Mouse (Mus musculus): ENCODE measurements around the gene Cldn11.

The Cldn11 gene

DNA sequence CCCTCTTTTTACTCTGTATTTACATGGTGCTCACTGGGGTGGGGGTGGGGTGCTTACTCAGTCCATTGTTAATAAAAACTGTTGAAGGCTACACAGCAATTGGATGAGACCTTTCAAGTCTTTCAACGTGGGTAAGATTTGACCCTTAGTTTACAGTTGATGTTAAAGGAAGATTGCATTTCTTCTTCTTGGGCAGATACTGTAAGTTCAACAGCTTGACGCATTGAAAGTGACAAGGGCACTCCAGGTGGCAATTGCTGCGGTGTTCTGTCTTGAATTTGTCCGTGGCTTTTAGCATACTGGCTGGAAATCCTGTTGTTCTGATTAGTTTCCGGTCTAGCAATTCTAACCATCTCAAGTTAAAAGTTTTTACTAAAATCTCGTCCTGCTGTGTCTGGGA lies 11.6 kb downstream of the Cldn11 start:
- DNase-seq (ENCODE audit: low spot score) = no peak

GRCm38 (mm10) chr3:31162860-31163259 lies 13.1 kb downstream of the Cldn11 start:
- no peak for DNase-seq (ENCODE audit: low spot score)

DNA sequence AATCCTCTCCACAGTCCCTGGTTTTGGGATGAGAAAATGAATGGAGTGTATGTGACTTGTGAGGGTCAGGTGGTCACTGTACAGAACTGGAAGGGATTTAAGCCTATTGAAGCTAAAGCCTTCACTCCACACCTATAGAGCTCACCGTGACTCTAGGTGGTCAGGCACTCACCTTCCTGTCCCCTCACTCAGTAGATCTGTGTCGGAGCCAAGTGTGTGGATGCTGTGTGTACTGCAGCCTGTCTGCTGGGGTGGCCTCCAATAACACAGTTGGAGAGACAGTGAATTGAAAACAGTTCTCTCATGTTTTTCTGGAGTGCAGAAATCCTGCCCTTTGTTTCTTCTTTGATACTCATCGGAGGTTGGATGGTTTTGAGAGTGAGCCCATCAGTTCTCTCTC lies 16.1 kb downstream of the Cldn11 start:
- DNase-seq (ENCODE audit: low spot score) = no peak

GRCm38 (mm10) chr3:31166365-31166871 lies 16.7 kb downstream of the Cldn11 start:
- no peak for DNase-seq (ENCODE audit: low spot score)

GRCm38 (mm10) chr3:31190342-31190741 lies 40.6 kb downstream of the Cldn11 start:
- no peak for DNase-seq (ENCODE audit: low spot score)

- no peak for DNase-seq (ENCODE audit: low spot score)
Observed at GRCm38 (mm10) chr3:31191402-31191801, 41.7 kb downstream of the Cldn11 start.

GRCm38 (mm10) chr3:31199162-31199877 lies 49.6 kb downstream of the Cldn11 start:
- DNase-seq (ENCODE audit: low spot score) = no peak

DNA sequence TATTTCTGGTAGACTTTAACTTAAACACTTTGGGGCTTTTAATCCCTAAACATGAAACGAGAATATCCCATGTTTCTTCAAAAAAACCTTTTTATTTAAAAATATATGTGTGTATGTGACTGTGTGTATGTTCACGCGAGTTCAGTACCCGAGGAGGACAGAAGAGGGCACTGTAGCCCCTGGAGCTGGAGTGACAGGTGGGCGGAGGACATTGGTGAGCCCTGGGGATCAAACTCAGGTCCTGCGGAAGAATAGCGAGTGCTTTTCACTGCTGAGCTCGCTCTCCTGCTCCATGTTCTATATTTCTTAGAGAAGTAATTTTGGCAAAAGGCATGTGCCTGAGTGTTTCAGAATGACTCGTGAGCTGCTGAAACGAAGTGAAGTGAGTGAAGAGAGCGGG lies 54.2 kb downstream of the Cldn11 start:
- DNase-seq (ENCODE audit: low spot score) = no peak

- no peak for DNase-seq (ENCODE audit: low spot score)
Observed at GRCm38 (mm10) chr3:31205167-31205566, 55.4 kb downstream of the Cldn11 start.

DNA sequence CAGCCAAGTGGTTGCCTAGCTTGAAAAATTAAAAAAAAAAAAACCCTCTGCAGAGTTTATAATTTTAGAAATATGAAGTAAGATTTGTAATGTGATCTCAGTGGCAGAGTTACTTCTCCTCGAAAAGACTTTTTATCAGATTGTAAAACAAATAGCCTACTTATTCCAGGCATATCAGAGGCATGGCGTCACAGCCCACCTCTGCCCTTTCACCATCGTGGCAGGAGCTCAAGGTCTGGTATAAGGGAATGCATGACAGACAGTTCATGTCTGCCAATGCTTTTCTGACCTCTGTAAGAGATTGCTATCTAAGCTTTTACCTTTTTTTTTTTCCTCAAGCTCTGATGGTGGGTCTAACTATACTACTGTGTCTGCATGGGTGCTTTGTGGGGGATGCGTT lies 58.3 kb downstream of the Cldn11 start:
- DNase-seq (ENCODE audit: low spot score) = no peak

GRCm38 (mm10) chr3:31208458-31208994 lies 58.8 kb downstream of the Cldn11 start:
- no peak for DNase-seq (ENCODE audit: low spot score)

DNA sequence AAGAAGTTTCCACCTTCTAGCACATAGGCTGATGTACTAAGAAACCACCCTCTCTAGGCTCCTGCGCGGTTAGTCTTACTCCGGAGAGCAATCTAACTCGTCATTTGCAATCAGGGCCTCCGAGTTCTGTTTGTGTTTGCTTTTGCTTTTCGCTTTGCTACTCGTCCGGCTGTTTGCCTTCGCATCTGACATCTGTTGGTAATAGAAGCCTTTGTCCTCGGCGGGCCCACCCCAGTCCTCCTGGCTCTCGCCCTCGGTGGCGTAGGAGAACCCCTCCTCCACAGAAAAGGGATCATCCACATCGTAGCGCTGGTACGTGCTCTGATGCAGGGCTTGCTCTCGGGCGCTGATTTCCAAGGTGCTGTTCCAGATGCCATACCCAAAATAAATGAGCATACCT lies 59.3 kb downstream of the Cldn11 start:
- no peak for DNase-seq (ENCODE audit: low spot score)

DNA sequence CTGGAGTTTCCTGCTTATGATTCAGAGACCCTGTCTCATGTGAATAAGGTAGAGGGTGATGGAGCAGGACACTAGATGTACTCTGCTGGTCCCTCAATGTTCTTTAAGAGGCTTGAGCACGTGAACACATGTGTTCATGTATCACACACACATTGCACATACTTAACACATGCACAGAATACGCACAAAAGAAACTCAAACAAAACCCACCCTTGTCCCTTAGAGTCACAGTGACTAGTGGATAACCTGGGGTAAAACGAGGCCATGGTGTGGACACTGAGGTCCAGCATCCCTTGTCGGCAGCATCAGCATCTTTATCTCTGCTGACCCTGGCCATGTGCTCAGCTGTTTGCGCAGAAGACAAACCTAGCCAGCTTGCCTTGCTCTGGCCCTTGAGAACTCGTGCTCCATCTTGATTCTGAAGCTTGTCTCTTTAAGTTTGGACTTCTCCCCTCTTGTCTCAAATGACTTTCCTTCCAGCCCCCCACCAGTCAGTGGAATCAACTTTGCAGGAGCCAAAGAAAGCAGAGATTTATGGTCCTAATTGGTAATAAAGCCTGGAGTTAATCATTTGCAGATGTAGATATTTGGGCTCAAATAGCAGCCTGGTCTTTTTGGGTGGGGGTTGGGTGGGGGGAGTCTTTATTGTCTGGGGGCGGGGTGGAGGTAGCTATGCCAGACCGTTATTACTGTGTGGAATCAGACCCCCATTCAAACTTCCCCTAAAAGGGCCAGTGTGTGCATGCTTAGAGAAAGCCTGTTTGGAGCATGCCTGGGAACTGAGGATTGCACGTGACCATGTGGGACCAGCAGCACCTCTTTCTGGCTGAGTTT lies 62.7 kb downstream of the Cldn11 start:
- no peak for DNase-seq (ENCODE audit: low spot score)

DNA sequence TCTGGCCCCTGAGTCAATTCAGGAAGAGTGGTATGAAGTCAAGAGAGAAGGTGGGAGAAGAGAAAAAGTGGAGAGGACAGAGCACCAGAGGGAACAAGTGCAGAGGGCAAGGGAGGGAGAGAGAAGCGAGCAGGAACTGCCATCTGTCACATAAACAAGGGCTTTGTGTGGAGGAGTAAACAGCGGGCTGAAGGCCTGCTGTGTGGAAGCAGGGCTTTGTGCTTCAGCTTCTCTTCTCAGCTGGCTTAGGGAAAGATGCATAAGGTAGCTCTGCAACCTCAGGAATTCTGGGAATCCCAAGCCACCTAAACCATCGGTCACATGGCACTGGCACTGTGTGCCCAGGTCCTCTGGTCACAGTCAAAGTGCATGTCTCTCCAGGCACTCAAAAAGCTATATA lies 64.1 kb downstream of the Cldn11 start:
- no peak for DNase-seq (ENCODE audit: low spot score)

Data from spleen, adult 12 weeks (tissue).